Mouse (Mus musculus) layer of hippocampus, adult 6 months (tissue): ENCODE results near the gene Pmch. TPM values are rescaled to one million over a fixed set of nuclear protein-coding genes. Genes with fewer than 3 reads are reported as not detected.

Experiments used
- long read RNA-seq, 2 experiments: library from polyadenylated mRNA; unstranded; transcript quantifications; one replicate each; pipeline ENCODE4 v2.0.0; 2019 to 2020
- polyA plus RNA-seq: library from polyadenylated mRNA; unstranded; fragments of <200 nt; fragmentation: Nextera tagmentation; gene quantifications from 2 replicates; pipeline ENCODE4 v1.2.3, GENCODE M21; 2021

Gene Pmch
- 0.49 and 0.78 TPM in 2 replicates for polyA plus RNA-seq
- long read RNA-seq, experiment 1: 0 reads
- long read RNA-seq, experiment 2: 0 reads

DNA sequence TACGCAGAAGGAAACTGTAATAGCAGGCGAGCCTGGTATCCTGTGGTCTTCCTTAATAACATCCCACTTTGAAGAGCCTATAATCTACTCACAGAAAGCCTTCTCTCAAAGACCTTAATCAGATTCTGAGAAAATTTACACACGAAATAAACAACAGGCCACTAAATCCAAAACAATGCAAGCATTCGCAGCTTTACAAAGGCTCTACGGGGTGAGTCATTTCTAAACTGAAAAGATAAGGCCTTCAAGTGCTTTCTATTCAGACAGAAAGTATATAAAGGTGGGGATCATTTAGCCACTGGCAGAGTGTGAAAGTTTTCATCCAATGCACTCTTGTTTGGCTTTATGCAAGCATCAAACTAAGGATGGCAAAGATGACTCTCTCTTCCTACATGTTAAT lies at the start of gene Pmch:
Pmch (plus strand) TSS at position 301 of the 400 bp plus-strand sequence.

Other genes starting within 250 kb of the Pmch start
- 4.3 TPM in 2 replicates for gene Igf1, start 232.8 kb upstream of the Pmch start, polyA plus RNA-seq
- 0.33 and 0.54 TPM in 2 replicates for gene Parpbp, start 55.9 kb downstream of the Pmch start, polyA plus RNA-seq
- 7.6 and 7.9 TPM in 2 replicates for gene Nup37, start 55.9 kb downstream of the Pmch start, polyA plus RNA-seq
- gene Washc3, start 110.0 kb downstream of the Pmch start, polyA plus RNA-seq: 52.2 and 54.1 TPM in 2 replicates